Comparison of ENCODE assay signal across 8 mouse cellular contexts in the genomic region with DNA sequence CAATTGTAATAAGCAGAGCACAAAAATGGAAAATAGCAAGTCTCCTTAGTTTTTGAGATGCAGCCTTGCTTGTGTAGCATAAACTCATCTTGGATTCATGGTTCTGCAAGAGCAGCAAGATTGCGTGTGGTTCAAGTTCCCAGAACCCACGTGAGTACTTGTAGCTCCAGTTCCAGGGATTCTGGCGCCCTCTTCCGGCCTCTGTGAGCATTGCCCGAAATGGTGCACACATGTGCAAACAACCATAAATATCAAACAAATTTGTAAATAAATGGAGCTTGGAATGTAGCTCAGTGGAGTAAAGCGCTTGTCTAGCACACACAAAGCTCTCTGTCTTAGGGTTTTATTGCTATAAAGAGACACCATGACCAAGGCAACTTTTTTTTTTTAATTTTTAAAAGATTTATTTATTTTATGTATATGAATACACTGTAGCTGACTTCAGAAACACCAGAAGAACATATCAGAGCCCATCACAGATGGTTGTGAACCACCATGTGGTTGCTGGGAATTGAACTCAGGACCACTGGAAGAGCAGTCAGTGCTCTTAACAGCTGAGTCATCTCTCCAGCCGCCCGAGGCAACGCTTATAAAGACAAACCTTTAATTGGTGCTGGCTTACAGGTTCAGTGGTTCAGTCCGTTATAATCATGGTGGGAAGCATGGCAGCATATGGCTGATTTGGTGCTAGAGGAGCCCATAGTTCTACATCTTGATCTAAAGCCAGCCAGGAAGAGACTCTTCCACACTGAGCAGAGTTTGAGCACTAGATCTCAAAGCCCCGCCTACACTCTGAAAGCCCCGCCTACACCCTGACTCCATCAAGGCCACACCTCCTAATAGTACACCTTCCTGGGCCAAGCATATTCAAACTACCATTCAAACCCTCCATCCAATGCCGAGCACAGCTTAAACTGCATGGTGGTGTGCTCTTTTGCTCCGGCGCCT. TPM values are rescaled to one million over a fixed set of nuclear protein-coding genes. Genes with fewer than 3 reads are reported as not detected.
A peak's percentile ranks its signal among the peaks of the same experiment; 100 is the strongest.
DNase-seq lines count a peak whose midpoint lies in the region; ATAC-seq and TF ChIP-seq lines count a peak whose summit lies in the region.

No protein-coding gene starts in this region.

- peaks cover 12% of the 10 kb centered on the region for H3K79me2 ChIP-seq in myocyte (ENCODE audit: control insufficient read depth, insufficient read depth)

- no peak for TF ChIP-seq POLR2A in myocyte (IDR thresholded peaks at IDR 0.05; ENCODE audit: insufficient read length, low read depth)

- TF ChIP-seq EP300 in stomach, postnatal 0 days (optimal IDR thresholded peaks at IDR 0.05) = no peak

- H3K4me1 ChIP-seq in heart, embryonic 11.5 days (ENCODE audit: control insufficient read depth, insufficient read depth, low read length) = peaks cover 9% of the 10 kb centered on the region; the same call in 1 of the 2 replicates
- H3K4me1 ChIP-seq in stomach, postnatal 0 days (replicated peaks; ENCODE audit: control insufficient read depth, insufficient read depth) = no peaks in the 10 kb centered on the region

- peak; percentile 84 to 95 for DNase-seq in heart, adult 18-20 months
- DNase-seq in adrenal gland, postnatal 4 days (ENCODE audit: low spot score in 2 of 2) = peak; percentile 63 to 78
- DNase-seq in left cerebral cortex, postnatal 25 days (ENCODE audit: low spot score in 2 of 2) = peak; percentile 81 to 90
- DNase-seq in stomach, postnatal 0 days (ENCODE audit: low spot score) = peak; percentile 90

- no peak overlapping the region for H3K27ac ChIP-seq in heart, embryonic 11.5 days (ENCODE audit: low read depth, low read length)
- H3K27ac ChIP-seq in stomach, postnatal 0 days (replicated peaks) = no peak overlapping the region

- no peak overlapping the region for H3K4me3 ChIP-seq in heart, embryonic 11.5 days (ENCODE audit: low read depth, low read length)
- no peak overlapping the region for H3K4me3 ChIP-seq in myocyte
- no peak overlapping the region for H3K4me3 ChIP-seq in stomach, postnatal 0 days (ENCODE audit: low read depth, low read length)

- TF ChIP-seq CTCF in stomach, postnatal 0 days (IDR thresholded peaks at IDR 0.05; ENCODE audit: low read depth) = peak; percentile 97

- no peak overlapping the region for H3K9ac ChIP-seq in heart, embryonic 11.5 days (ENCODE audit: low read depth, low read length)
- no peak overlapping the region for H3K9ac ChIP-seq in stomach, postnatal 0 days (ENCODE audit: low read length)

- H3K4me2 ChIP-seq in heart, embryonic 11.5 days = no peak overlapping the region
- no peak overlapping the region for H3K4me2 ChIP-seq in myocyte (ENCODE audit: low read depth)
- H3K4me2 ChIP-seq in stomach, postnatal 0 days (replicated peaks; ENCODE audit: low read depth) = no peak overlapping the region

- H3K9me3 ChIP-seq in heart, embryonic 11.5 days (replicated peaks; ENCODE audit: control insufficient read depth, low read length) = no peaks in the 10 kb centered on the region
- H3K9me3 ChIP-seq in stomach, postnatal 0 days (ENCODE audit: control insufficient read depth, low read length) = no peaks in the 10 kb centered on the region

- H3K27me3 ChIP-seq in heart, embryonic 11.5 days (ENCODE audit: control insufficient read depth, insufficient read depth, low read length) = peaks cover 3% of the 10 kb centered on the region; the same call in 1 of the 2 replicates
- peaks cover 8% of the 10 kb centered on the region for H3K27me3 ChIP-seq in myocyte (ENCODE audit: control insufficient read depth, insufficient read depth, insufficient read length)
- no peaks in the 10 kb centered on the region for H3K27me3 ChIP-seq in stomach, postnatal 0 days (ENCODE audit: control insufficient read depth, insufficient read depth, low read length)

- ATAC-seq in heart, embryonic 11.5 days (replicated peaks; ENCODE audit: insufficient number of reproducible peaks, low FRiP score, low TSS enrichment) = no peak
- ATAC-seq in erythroblast, adult 5-6 weeks (replicated peaks; ENCODE audit: low FRiP score, poor library complexity, severe bottlenecking) = peak; percentile 55
- peak; percentile 61 to 65 for ATAC-seq in hematopoietic stem cell, adult 5-6 weeks (replicated peaks in 1 of 2; ENCODE audit: insufficient read depth in 1 of 2, low FRiP score in 2 of 2, low TSS enrichment in 1 of 2, low read depth in 1 of 2, poor library complexity in 2 of 2, severe bottlenecking in 2 of 2)
- ATAC-seq in stomach, postnatal 0 days (ENCODE audit: low FRiP score, low TSS enrichment) = peak; percentile 21; the same call in 1 of the 2 replicates

- intact Hi-C loops in left cerebral cortex, postnatal 25 days (cut with DNase I) = loop anchor here (1.0 kb wide), 1 partner anchor 54 kb away; the partner anchor contains the start of gene Pola2

- WGBS in heart, embryonic 11.5 days (ENCODE audit: insufficient replicate concordance) = 23% methylated on average over 15 of the region's 15 CpGs
- WGBS in stomach, postnatal 0 days = 30% methylated on average over 15 of the region's 15 CpGs

- H3K36me3 ChIP-seq in heart, embryonic 11.5 days (ENCODE audit: control insufficient read depth, insufficient read depth, low read length) = no peaks in the 10 kb centered on the region
- no peaks in the 10 kb centered on the region for H3K36me3 ChIP-seq in myocyte (ENCODE audit: control insufficient read depth, insufficient read depth)
- H3K36me3 ChIP-seq in stomach, postnatal 0 days (ENCODE audit: control insufficient read depth, insufficient read depth, low read length) = no peaks in the 10 kb centered on the region

- no peak overlapping the region for H3ac ChIP-seq in myocyte (ENCODE audit: control insufficient read depth, insufficient read length)

TF ChIP-seq in myocyte, 11 proteins besides CTCF, POLR2A, EP300 and RAD21 (continues in another document):
- TF ChIP-seq TCF12 (IDR thresholded peaks at IDR 0.05; ENCODE audit: insufficient read depth, poor library complexity, severe bottlenecking) = no peak
- TF ChIP-seq CEBPB (IDR thresholded peaks at IDR 0.05; ENCODE audit: insufficient read depth, poor library complexity, severe bottlenecking) = no peak
- no peak for TF ChIP-seq POLR2AphosphoS2 (IDR thresholded peaks at IDR 0.05; ENCODE audit: insufficient read length, low read depth)
- TF ChIP-seq MAX (IDR thresholded peaks at IDR 0.05; ENCODE audit: low read depth) = no peak
- TF ChIP-seq SRF (IDR thresholded peaks at IDR 0.05; ENCODE audit: control insufficient read depth, insufficient read length, low read depth) = no peak

RNA-seq across cellular contexts. Expression of gene Capn1, which starts 2.7 kb away (rescaled TPM):
- 10 to 100 TPM; 32.0 to 40.4 TPM for total RNA-seq in heart, adult 18-20 months (2021)
- 7.7 and 8.5 TPM in 2 replicates for polyA plus RNA-seq in heart, embryonic 11.5 days (2014; fragmentation: Nextera tagmentation; extraction: Ambion mirVana)
- 10 to 100 TPM; 28.5 to 43.9 TPM for total RNA-seq in adrenal gland, postnatal 4 days (2021)
- 18.1 and 23.8 TPM in 2 replicates for total RNA-seq in erythroblast, adult 5-6 weeks (2015; ENCODE audit: low replicate concordance)
- total RNA-seq in erythroblast, adult 5-6 weeks (2017; ENCODE audit: low replicate concordance) = 34.8 and 43.7 TPM in 2 replicates
- total RNA-seq in hematopoietic stem cell, adult 5-6 weeks (2017) = 32.4 and 37.5 TPM in 2 replicates
- total RNA-seq in left cerebral cortex, postnatal 25 days (2021) = 10 to 100 TPM; 17.5 to 18.5 TPM
- 110 TPM for polyA plus RNA-seq in myocyte (2012; fragmentation: generic; extraction: Trizol)
- 21.2 and 21.4 TPM in 2 replicates for polyA plus RNA-seq in stomach, postnatal 0 days (2015; fragmentation: Nextera tagmentation; extraction: Ambion mirVana)

RNA-seq across cellular contexts. Expression of gene Syvn1, which starts 28.0 kb away (rescaled TPM):
- total RNA-seq in heart, adult 18-20 months (2021) = 10 to 100 TPM; 21.1 to 21.3 TPM
- 19.5 and 22.1 TPM in 2 replicates for polyA plus RNA-seq in heart, embryonic 11.5 days (2014; fragmentation: Nextera tagmentation; extraction: Ambion mirVana)
- 10 to 100 TPM; 45.8 to 48.1 TPM for total RNA-seq in adrenal gland, postnatal 4 days (2021)
- total RNA-seq in erythroblast, adult 5-6 weeks (2015; ENCODE audit: low replicate concordance) = 35.5 and 43.0 TPM in 2 replicates
- total RNA-seq in erythroblast, adult 5-6 weeks (2017; ENCODE audit: low replicate concordance) = 9.9 and 16.0 TPM in 2 replicates
- 7.0 and 9.4 TPM in 2 replicates for total RNA-seq in hematopoietic stem cell, adult 5-6 weeks (2017)
- 10 to 100 TPM; 45.4 to 49.5 TPM for total RNA-seq in left cerebral cortex, postnatal 25 days (2021)
- 24.3 TPM for polyA plus RNA-seq in myocyte (2012; fragmentation: generic; extraction: Trizol)
- 18.5 and 21.1 TPM in 2 replicates for polyA plus RNA-seq in stomach, postnatal 0 days (2015; fragmentation: Nextera tagmentation; extraction: Ambion mirVana)

RNA-seq across cellular contexts. Expression of gene Slc22a20, which starts 32.5 kb away (rescaled TPM):
- not detected for total RNA-seq in heart, adult 18-20 months (2021)
- polyA plus RNA-seq in heart, embryonic 11.5 days (2014; fragmentation: Nextera tagmentation; extraction: Ambion mirVana) = not detected in 2 replicates
- total RNA-seq in adrenal gland, postnatal 4 days (2021) = not detected
- total RNA-seq in erythroblast, adult 5-6 weeks (2015; ENCODE audit: low replicate concordance) = not detected in 2 replicates
- not detected in 2 replicates for total RNA-seq in erythroblast, adult 5-6 weeks (2017; ENCODE audit: low replicate concordance)
- not detected in 2 replicates for total RNA-seq in hematopoietic stem cell, adult 5-6 weeks (2017)
- total RNA-seq in left cerebral cortex, postnatal 25 days (2021) = not detected
- not detected for polyA plus RNA-seq in myocyte (2012; fragmentation: generic; extraction: Trizol)
- not detected in 2 replicates for polyA plus RNA-seq in stomach, postnatal 0 days (2015; fragmentation: Nextera tagmentation; extraction: Ambion mirVana)

RNA-seq across cellular contexts. Expression of gene Mrpl49, which starts 39.2 kb away (rescaled TPM):
- 10 to 100 TPM; 42.2 to 47.2 TPM for total RNA-seq in heart, adult 18-20 months (2021)
- 70.7 and 75.3 TPM in 2 replicates for polyA plus RNA-seq in heart, embryonic 11.5 days (2014; fragmentation: Nextera tagmentation; extraction: Ambion mirVana)
- total RNA-seq in adrenal gland, postnatal 4 days (2021) = 10 to 100 TPM; 55.6 to 63.5 TPM
- 10.0 and 15.3 TPM in 2 replicates for total RNA-seq in erythroblast, adult 5-6 weeks (2015; ENCODE audit: low replicate concordance)
- total RNA-seq in erythroblast, adult 5-6 weeks (2017; ENCODE audit: low replicate concordance) = 8.1 and 10.2 TPM in 2 replicates
- total RNA-seq in hematopoietic stem cell, adult 5-6 weeks (2017) = 37.0 and 38.9 TPM in 2 replicates
- 10 to 100 TPM; 45.1 to 47.0 TPM for total RNA-seq in left cerebral cortex, postnatal 25 days (2021)
- 43.0 TPM for polyA plus RNA-seq in myocyte (2012; fragmentation: generic; extraction: Trizol)
- polyA plus RNA-seq in stomach, postnatal 0 days (2015; fragmentation: Nextera tagmentation; extraction: Ambion mirVana) = 35.0 and 36.6 TPM in 2 replicates

RNA-seq across cellular contexts. Expression of gene Fau, which starts 39.2 kb away (rescaled TPM):
- total RNA-seq in heart, adult 18-20 months (2021) = 100 to 1,000 TPM; 613 to 618 TPM
- polyA plus RNA-seq in heart, embryonic 11.5 days (2014; fragmentation: Nextera tagmentation; extraction: Ambion mirVana) = 586 and 633 TPM in 2 replicates
- 1,000 to 10,000 TPM; 1,446 to 1,549 TPM for total RNA-seq in adrenal gland, postnatal 4 days (2021)
- total RNA-seq in erythroblast, adult 5-6 weeks (2015; ENCODE audit: low replicate concordance) = 503 and 517 TPM in 2 replicates
- 317 and 511 TPM in 2 replicates for total RNA-seq in erythroblast, adult 5-6 weeks (2017; ENCODE audit: low replicate concordance)
- total RNA-seq in hematopoietic stem cell, adult 5-6 weeks (2017) = 1,306 and 2,041 TPM in 2 replicates
- 100 to 1,000 TPM; 593 to 625 TPM for total RNA-seq in left cerebral cortex, postnatal 25 days (2021)
- 2,772 TPM for polyA plus RNA-seq in myocyte (2012; fragmentation: generic; extraction: Trizol)
- polyA plus RNA-seq in stomach, postnatal 0 days (2015; fragmentation: Nextera tagmentation; extraction: Ambion mirVana) = 818 and 857 TPM in 2 replicates
